Mouse (Mus musculus) right cerebral cortex, postnatal 4 days (tissue): ENCODE data around the gene Tfip11.

ENCODE experiments used
- DNase-seq: peaks from one replicate; pipeline ENCODE4 v3.0.0-alpha.2; 2022

The Tfip11 gene

DNA sequence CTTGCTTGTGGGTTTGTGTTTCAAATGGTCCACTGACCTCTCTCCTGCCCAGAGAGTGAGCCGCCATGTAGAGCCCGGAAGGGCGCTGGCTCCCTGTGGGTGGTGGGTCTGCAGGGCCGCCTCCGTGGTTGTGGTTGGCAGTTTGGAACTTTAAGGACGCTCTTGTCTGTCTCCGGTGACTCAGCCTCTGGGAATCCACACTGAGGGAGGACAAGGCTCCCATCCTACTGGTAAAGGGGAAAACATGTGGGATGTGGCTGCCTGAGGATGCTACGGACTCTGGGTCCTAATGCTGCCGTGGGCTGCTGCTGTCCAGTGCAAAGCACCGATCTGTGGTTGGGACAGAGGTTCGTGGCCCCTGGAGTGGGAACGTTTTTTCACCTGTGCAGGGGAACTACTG is 41.8 kb downstream of the Tfip11 start:
- DNase-seq = no peak

GRCm38 (mm10) chr5:112368666-112369065 is 42.5 kb downstream of the Tfip11 start:
- no peak for DNase-seq

DNA sequence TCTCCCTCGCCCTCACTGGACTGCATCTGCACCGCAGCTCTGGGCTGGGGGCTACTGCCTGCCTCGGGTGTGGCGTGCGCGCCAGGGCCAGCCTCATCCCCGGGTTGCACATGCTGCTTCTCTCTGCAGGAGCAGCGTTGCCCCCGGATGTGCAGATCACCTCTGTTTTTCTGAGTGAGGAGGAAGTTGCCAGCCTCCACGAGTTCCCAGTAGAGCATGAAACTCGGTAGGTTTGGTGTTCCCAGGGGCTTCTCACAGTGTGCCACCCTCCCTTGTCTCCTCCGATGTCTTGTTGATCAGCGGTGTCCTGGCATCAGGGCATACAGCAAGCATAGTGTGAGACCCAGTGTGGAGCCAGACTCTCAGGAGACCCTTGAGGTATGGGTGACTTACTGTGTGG is 43.2 kb downstream of the Tfip11 start:
- no peak for DNase-seq

GRCm38 (mm10) chr5:112370236-112370813 is 44.2 kb downstream of the Tfip11 start:
- no peak for DNase-seq

DNA sequence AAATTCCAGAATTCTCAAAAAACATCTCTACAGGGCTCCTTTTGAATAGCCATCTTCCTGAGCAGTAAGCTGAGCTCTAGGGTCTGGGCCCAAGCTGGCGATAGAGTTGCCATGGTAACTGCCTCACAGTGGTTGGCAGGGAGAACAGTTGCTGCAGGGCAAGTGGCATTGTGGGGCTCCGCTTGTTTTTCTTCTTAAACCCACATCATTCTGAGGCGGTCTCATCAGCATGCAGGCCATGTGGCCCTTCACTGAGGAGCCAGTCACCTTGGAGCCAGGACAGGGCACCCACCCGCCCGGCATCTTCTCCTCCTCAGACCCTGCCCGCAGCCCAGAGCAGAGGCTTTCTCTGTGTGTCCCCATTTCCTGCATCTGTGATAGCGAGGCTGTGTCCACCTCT is 45.8 kb downstream of the Tfip11 start:
- peak; percentile 57 for DNase-seq

- DNase-seq = no peak
Measured at GRCm38 (mm10) chr5:112376111-112376510, 50.0 kb downstream of the Tfip11 start.

- DNase-seq = no peak
Measured at GRCm38 (mm10) chr5:112377380-112377779, 51.2 kb downstream of the Tfip11 start.

- DNase-seq = no peak
Measured at GRCm38 (mm10) chr5:112378716-112379115, 52.6 kb downstream of the Tfip11 start.

GRCm38 (mm10) chr5:112381154-112381553 is 55.0 kb downstream of the Tfip11 start:
- no peak for DNase-seq

DNA sequence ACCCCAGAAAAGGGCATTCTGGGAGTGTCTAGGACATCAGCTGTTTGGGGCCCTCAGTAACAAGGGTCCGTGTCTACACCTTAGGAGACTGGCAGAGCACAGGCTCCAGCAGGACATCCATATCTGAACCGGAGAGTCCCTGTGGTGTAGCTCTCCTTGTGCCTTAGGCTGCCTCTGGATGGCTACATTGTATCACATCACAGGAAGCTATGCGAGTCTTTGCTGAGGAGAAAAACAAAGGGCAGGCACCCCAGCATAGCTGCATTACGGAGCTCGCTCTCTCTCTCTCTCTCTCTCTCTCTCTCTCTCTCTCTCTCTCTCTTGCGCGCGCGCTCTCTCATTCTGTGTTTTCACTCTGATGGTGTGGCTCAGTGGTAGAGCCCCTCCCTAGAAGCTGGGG is 55.9 kb downstream of the Tfip11 start:
- DNase-seq = no peak

DNA sequence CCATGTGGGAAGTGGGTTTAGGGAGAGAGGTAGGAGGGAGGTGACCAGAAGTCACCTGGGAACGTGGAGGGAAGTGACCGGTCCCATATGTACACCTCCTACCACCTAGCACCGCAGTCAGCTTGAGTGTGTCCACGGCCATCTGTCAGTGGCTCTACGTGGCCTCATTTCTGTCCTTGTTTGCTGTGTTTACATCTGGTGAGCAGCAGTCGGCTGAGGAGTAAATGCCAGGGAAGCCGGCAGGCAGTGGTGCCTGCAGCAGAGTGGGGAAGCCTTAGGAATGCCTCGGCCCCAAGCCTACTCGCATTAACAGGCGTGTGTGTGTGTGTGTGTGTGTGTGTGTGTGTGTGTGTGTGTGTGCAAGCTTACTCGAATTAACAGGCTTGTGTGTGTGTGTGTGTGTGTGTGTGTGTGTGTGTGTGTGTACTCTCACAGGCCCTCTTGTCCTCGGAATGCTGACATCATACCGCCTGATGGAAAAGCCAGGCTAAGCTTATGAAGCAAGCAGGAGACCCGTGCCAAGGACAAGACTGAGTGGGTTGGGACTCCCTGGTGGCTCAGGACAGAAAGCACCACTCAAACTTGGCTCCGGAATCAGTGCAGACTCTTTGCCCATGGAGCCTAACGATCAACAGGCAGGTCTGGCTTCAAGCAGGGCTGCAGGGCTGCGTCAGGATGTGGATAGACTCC is 56.6 kb downstream of the Tfip11 start:
- no peak for DNase-seq

GRCm38 (mm10) chr5:112384805-112385472 is 58.8 kb downstream of the Tfip11 start:
- DNase-seq = no peak

DNA sequence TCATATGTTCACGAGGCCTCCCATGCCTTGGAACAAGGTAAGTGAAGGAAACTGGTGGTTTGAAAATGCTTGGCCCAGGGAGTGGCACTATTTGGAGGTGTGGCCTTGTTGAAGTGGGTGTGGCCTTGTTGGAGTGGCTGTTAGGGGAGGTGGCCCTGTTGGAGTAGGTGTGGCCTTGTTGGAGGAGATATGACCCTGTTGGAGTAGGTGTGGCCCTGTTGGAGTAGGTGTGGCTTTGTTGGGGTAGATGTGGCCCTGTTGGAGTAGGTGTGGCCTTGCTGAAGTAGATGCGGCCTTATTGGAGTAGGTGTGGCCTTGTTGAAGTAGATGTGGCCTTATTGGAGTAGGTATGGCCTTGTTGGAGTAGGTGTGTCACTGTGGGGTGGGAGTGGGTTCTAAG is 59.8 kb downstream of the Tfip11 start:
- DNase-seq = no peak
